8 mouse cellular contexts compared by ENCODE assay signal in genomic region chr4:133197801-133198286, GRCm38 (mm10). TPM values are rescaled to one million over a fixed set of nuclear protein-coding genes. Genes with fewer than 3 reads are reported as not detected.
A peak's percentile ranks its signal among the peaks of the same experiment; 100 is the strongest.
DNase-seq lines count a peak whose midpoint lies in the region; ATAC-seq and TF ChIP-seq lines count a peak whose summit lies in the region.

No protein-coding gene starts in this region.

- no peaks in the 10 kb centered on the region for H3K9me3 ChIP-seq in embryonic facial prominence, embryonic 14.5 days (ENCODE audit: control insufficient read depth, low read length)
- H3K9me3 ChIP-seq in intestine, embryonic 16.5 days (ENCODE audit: control insufficient read depth, low read length): no peaks in the 10 kb centered on the region
- H3K9me3 ChIP-seq in midbrain, embryonic 12.5 days: no peaks in the 10 kb centered on the region

- no peaks in the 10 kb centered on the region for H3K27me3 ChIP-seq in heart, adult 2 months (ENCODE audit: control insufficient read depth, insufficient read depth, low read length)
- no peaks in the 10 kb centered on the region for H3K27me3 ChIP-seq in embryonic facial prominence, embryonic 14.5 days (replicated peaks; ENCODE audit: control insufficient read depth, insufficient read depth, low read length)
- no peaks in the 10 kb centered on the region for H3K27me3 ChIP-seq in intestine, embryonic 16.5 days (replicated peaks; ENCODE audit: control insufficient read depth, insufficient read depth, low read length)
- H3K27me3 ChIP-seq in midbrain, embryonic 12.5 days: no peaks in the 10 kb centered on the region

- 52% methylated on average over 13 of the region's 13 CpGs for WGBS in heart, adult 2 months
- WGBS in embryonic facial prominence, embryonic 14.5 days: 19% methylated on average over 13 of the region's 13 CpGs
- WGBS in intestine, embryonic 16.5 days: 26% methylated on average over 13 of the region's 13 CpGs
- WGBS in midbrain, embryonic 12.5 days: 15% methylated on average over 13 of the region's 13 CpGs

- no peak for DNase-seq in heart, adult 2 months
- no peak for DNase-seq in heart, postnatal 25 days (ENCODE audit: low spot score)
- peak; percentile 82 for DNase-seq in embryonic facial prominence, embryonic 14.5 days (ENCODE audit: low spot score)
- no peak for DNase-seq in frontal cortex, adult 2 months (ENCODE audit: extremely low spot score in 1 of 2, low spot score in 1 of 2)
- no peak for DNase-seq in urinary bladder, postnatal 25 days (ENCODE audit: low spot score)
- DNase-seq in frontal cortex, postnatal 36 days (ENCODE audit: low spot score in 2 of 2): no peak

- H3K4me1 ChIP-seq in heart, adult 2 months (ENCODE audit: control insufficient read depth, insufficient read depth, low read length): peaks cover 8% of the 10 kb centered on the region
- H3K4me1 ChIP-seq in embryonic facial prominence, embryonic 14.5 days (ENCODE audit: control insufficient read depth, insufficient read depth, low read length): peaks cover 50% of the 10 kb centered on the region
- peaks cover 59% of the 10 kb centered on the region for H3K4me1 ChIP-seq in intestine, embryonic 16.5 days (ENCODE audit: control insufficient read depth, insufficient read depth, low read length)
- peaks cover 54% of the 10 kb centered on the region for H3K4me1 ChIP-seq in midbrain, embryonic 12.5 days

- H3K4me3 ChIP-seq in heart, adult 2 months: no peak overlapping the region
- H3K4me3 ChIP-seq in embryonic facial prominence, embryonic 14.5 days (ENCODE audit: low read depth, low read length): no peak overlapping the region
- no peak overlapping the region for H3K4me3 ChIP-seq in intestine, embryonic 16.5 days (ENCODE audit: low read length)
- no peak overlapping the region for H3K4me3 ChIP-seq in midbrain, embryonic 12.5 days

- TF ChIP-seq POLR2A in heart, adult 2 months (IDR thresholded peaks at IDR 0.05; ENCODE audit: insufficient read depth, low read depth, low read length): no peak

- intact Hi-C loops in heart, adult 2 months (cut with DNase I): loop anchor here (2.0 kb wide), 1 partner anchor 123 kb away; no protein-coding TSS in a partner anchor
- intact Hi-C loops in heart, postnatal 25 days (cut with DNase I): loop anchor here (5.0 kb wide), 1 partner anchor 136 kb away; no protein-coding TSS in a partner anchor

- TF ChIP-seq EP300 in heart, adult 2 months (IDR thresholded peaks at IDR 0.05; ENCODE audit: insufficient read depth, low read depth, low read length): no peak

- peak; percentile 32; the same call in 1 of the 2 replicates for ATAC-seq in embryonic facial prominence, embryonic 14.5 days (ENCODE audit: low read depth)
- peak; percentile 33 for ATAC-seq in intestine, embryonic 16.5 days
- peak; percentile 63 for ATAC-seq in midbrain, embryonic 12.5 days (ENCODE audit: low FRiP score, low read depth)

- H3K36me3 ChIP-seq in heart, adult 2 months (ENCODE audit: control insufficient read depth, insufficient read depth, low read length): no peaks in the 10 kb centered on the region; the same call in 1 of the 2 replicates
- peaks cover 44% of the 10 kb centered on the region for H3K36me3 ChIP-seq in embryonic facial prominence, embryonic 14.5 days (ENCODE audit: control insufficient read depth, insufficient read depth, low read length)
- peaks cover 6% of the 10 kb centered on the region for H3K36me3 ChIP-seq in intestine, embryonic 16.5 days (ENCODE audit: control insufficient read depth, insufficient read depth, low read length)
- peaks cover 30% of the 10 kb centered on the region for H3K36me3 ChIP-seq in midbrain, embryonic 12.5 days

- H3K27ac ChIP-seq in heart, adult 2 months: peak overlapping the region; percentile 26; the same call in 1 of the 2 replicates
- H3K27ac ChIP-seq in embryonic facial prominence, embryonic 14.5 days (replicated peaks; ENCODE audit: low read depth, low read length): peak overlapping the region; percentile 77
- H3K27ac ChIP-seq in intestine, embryonic 16.5 days (ENCODE audit: low read length): peak overlapping the region; percentile 90
- H3K27ac ChIP-seq in midbrain, embryonic 12.5 days (replicated peaks): peak overlapping the region; percentile 82

- H3K4me2 ChIP-seq in embryonic facial prominence, embryonic 14.5 days (ENCODE audit: low read depth, low read length): no peak overlapping the region
- H3K4me2 ChIP-seq in intestine, embryonic 16.5 days (ENCODE audit: low read depth, low read length): no peak overlapping the region
- H3K4me2 ChIP-seq in midbrain, embryonic 12.5 days (replicated peaks): no peak overlapping the region

- H3K9ac ChIP-seq in heart, adult 2 months (ENCODE audit: low read depth, low read length): 0 out of 2 replicates have a peak overlapping the region, but pooled peaks have one; percentile 8
- 0 out of 2 replicates have a peak overlapping the region, but pooled peaks have one; percentile 0 for H3K9ac ChIP-seq in embryonic facial prominence, embryonic 14.5 days (ENCODE audit: low read depth, low read length)
- H3K9ac ChIP-seq in intestine, embryonic 16.5 days (ENCODE audit: low read depth, low read length): peak overlapping the region; percentile 55; the same call in 1 of the 2 replicates
- peak overlapping the region; percentile 8; the same call in 1 of the 2 replicates for H3K9ac ChIP-seq in midbrain, embryonic 12.5 days (replicated peaks)

- no peak for TF ChIP-seq CTCF in heart, adult 2 months (IDR thresholded peaks at IDR 0.05)

- H3K79me2 ChIP-seq in heart, adult 2 months (replicated peaks; ENCODE audit: control insufficient read depth, insufficient read depth, low read length): no peaks in the 10 kb centered on the region

RNA-seq across cellular contexts. Expression of gene Cd164l2, which starts 14.1 kb away (rescaled TPM):
- not detected for total RNA-seq in heart, adult 2 months (2021)
- 0.53 and 0.66 TPM in 2 replicates for polyA plus RNA-seq in heart, adult 2 months (2012; rRNA removed)
- total RNA-seq in heart, postnatal 25 days (2021): under 1 TPM in 1 of 2 experiments, not detected in 1; 0.53 TPM
- 2.5 and 3.8 TPM in 2 replicates for polyA plus RNA-seq in embryonic facial prominence, embryonic 14.5 days (2014; fragmentation: Nextera tagmentation; extraction: Ambion mirVana)
- 1.6 and 2.0 TPM in 2 replicates for polyA plus RNA-seq in intestine, embryonic 16.5 days (2015; fragmentation: Nextera tagmentation; extraction: Ambion mirVana)
- 0.24 and 0.47 TPM in 2 replicates for polyA plus RNA-seq in midbrain, embryonic 12.5 days (2016; fragmentation: Nextera tagmentation; extraction: Ambion mirVana)
- 8.1 and 9.9 TPM in 2 replicates for polyA plus RNA-seq in frontal cortex, adult 2 months (2012; rRNA removed)

RNA-seq across cellular contexts. Expression of gene Gpr3, which starts 14.5 kb away (rescaled TPM):
- total RNA-seq in heart, adult 2 months (2021): under 1 TPM in 1 of 2 experiments, not detected in 1; 0.11 TPM
- polyA plus RNA-seq in heart, adult 2 months (2012; rRNA removed): 0.15 and 0.37 TPM in 2 replicates
- under 1 TPM in 1 of 2 experiments, not detected in 1; 0.22 TPM for total RNA-seq in heart, postnatal 25 days (2021)
- 0.18 and 0.19 TPM in 2 replicates for polyA plus RNA-seq in embryonic facial prominence, embryonic 14.5 days (2014; fragmentation: Nextera tagmentation; extraction: Ambion mirVana)
- polyA plus RNA-seq in intestine, embryonic 16.5 days (2015; fragmentation: Nextera tagmentation; extraction: Ambion mirVana): 0.05 and 0.24 TPM in 2 replicates
- 0.22 and 0.40 TPM in 2 replicates for polyA plus RNA-seq in midbrain, embryonic 12.5 days (2016; fragmentation: Nextera tagmentation; extraction: Ambion mirVana)
- polyA plus RNA-seq in frontal cortex, adult 2 months (2012; rRNA removed): 8.9 and 14.7 TPM in 2 replicates

RNA-seq across cellular contexts. Expression of gene Map3k6, which starts 42.8 kb away (rescaled TPM):
- total RNA-seq in heart, adult 2 months (2021): 10 to 100 TPM; 16.3 to 27.3 TPM
- 12.0 and 15.7 TPM in 2 replicates for polyA plus RNA-seq in heart, adult 2 months (2012; rRNA removed)
- total RNA-seq in heart, postnatal 25 days (2021): 10 to 100 TPM; 10.8 to 20.1 TPM
- 6.0 and 7.9 TPM in 2 replicates for polyA plus RNA-seq in embryonic facial prominence, embryonic 14.5 days (2014; fragmentation: Nextera tagmentation; extraction: Ambion mirVana)
- polyA plus RNA-seq in intestine, embryonic 16.5 days (2015; fragmentation: Nextera tagmentation; extraction: Ambion mirVana): 2.4 and 2.8 TPM in 2 replicates
- 1.9 and 2.8 TPM in 2 replicates for polyA plus RNA-seq in midbrain, embryonic 12.5 days (2016; fragmentation: Nextera tagmentation; extraction: Ambion mirVana)
- polyA plus RNA-seq in frontal cortex, adult 2 months (2012; rRNA removed): 3.9 and 4.0 TPM in 2 replicates

Comparison
In these comparisons a context has a peak if more than half of its experiments do, and no peak if none do; other contexts are left out.
1. H3K27ac ChIP-seq: peak in every context shown above with its lines; median percentile 90 in intestine, embryonic 16.5 days; 82 in midbrain, embryonic 12.5 days; 77 in embryonic facial prominence, embryonic 14.5 days; 26 in heart, adult 2 months.
2. H3K9ac ChIP-seq: peak in every context shown above with its lines; median percentile 55 in intestine, embryonic 16.5 days; 8 in heart, adult 2 months; 8 in midbrain, embryonic 12.5 days; 0 in embryonic facial prominence, embryonic 14.5 days.